Mouse (Mus musculus) heart, adult 9 months (tissue): ENCODE measurements around the gene 4921517D22Rik.
A peak's percentile ranks its signal among the peaks of the same experiment; 100 is the strongest.

Experiments used
- DNase-seq, 2 experiments: peaks; one replicate each; pipeline ENCODE4 v3.0.0; 2022; ENCODE audit warnings: low spot score in 2 of 2

The 4921517D22Rik gene

GRCm38 (mm10) chr13:59691478-59691877 lies 2.4 kb downstream of the 4921517D22Rik start:
- DNase-seq: no peak

- no peak for DNase-seq
Measured at GRCm38 (mm10) chr13:59690576-59690975, 3.3 kb downstream of the 4921517D22Rik start.

GRCm38 (mm10) chr13:59689843-59690242 lies 4.1 kb downstream of the 4921517D22Rik start:
- DNase-seq: no peak

GRCm38 (mm10) chr13:59689313-59689712 lies 4.6 kb downstream of the 4921517D22Rik start:
- DNase-seq: no peak

- peak in 1 of 2 experiments; percentile 19 for DNase-seq
Measured at GRCm38 (mm10) chr13:59688338-59688770, 5.6 kb downstream of the 4921517D22Rik start.

- DNase-seq: no peak
Measured at GRCm38 (mm10) chr13:59685236-59685635, 8.7 kb downstream of the 4921517D22Rik start.

- DNase-seq: no peak
Measured at GRCm38 (mm10) chr13:59682629-59683028, 11.3 kb downstream of the 4921517D22Rik start.

- no peak for DNase-seq
Measured at GRCm38 (mm10) chr13:59679908-59680307, 14.0 kb downstream of the 4921517D22Rik start.

GRCm38 (mm10) chr13:59679306-59679705 lies 14.6 kb downstream of the 4921517D22Rik start:
- DNase-seq: no peak

- no peak for DNase-seq
Measured at GRCm38 (mm10) chr13:59676316-59677229, 17.3 kb downstream of the 4921517D22Rik start.

GRCm38 (mm10) chr13:59675151-59676011 lies 18.5 kb downstream of the 4921517D22Rik start, which contains the start of gene Golm1:
Gene Golm1, minus strand, starts transcription at chr13:59675811.
- peak; percentile 38 to 52 for DNase-seq

GRCm38 (mm10) chr13:59674761-59675150 lies 19.2 kb downstream of the 4921517D22Rik start:
- DNase-seq: no peak

- no peak for DNase-seq
Measured at GRCm38 (mm10) chr13:59674215-59674614, 19.7 kb downstream of the 4921517D22Rik start.

GRCm38 (mm10) chr13:59673597-59673996 lies 20.3 kb downstream of the 4921517D22Rik start:
- no peak for DNase-seq

- no peak for DNase-seq
Measured at GRCm38 (mm10) chr13:59672248-59672647, 21.7 kb downstream of the 4921517D22Rik start.

GRCm38 (mm10) chr13:59671521-59671920 lies 22.4 kb downstream of the 4921517D22Rik start:
- no peak for DNase-seq

GRCm38 (mm10) chr13:59669946-59670345 lies 24.0 kb downstream of the 4921517D22Rik start:
- no peak for DNase-seq

GRCm38 (mm10) chr13:59668501-59669093 lies 25.3 kb downstream of the 4921517D22Rik start:
- peak; percentile 46 to 63 for DNase-seq

- DNase-seq: no peak
Measured at GRCm38 (mm10) chr13:59667763-59668162, 26.1 kb downstream of the 4921517D22Rik start.

- DNase-seq: no peak
Measured at GRCm38 (mm10) chr13:59663939-59664712, 29.8 kb downstream of the 4921517D22Rik start.

- no peak for DNase-seq
Measured at GRCm38 (mm10) chr13:59661966-59662365, 31.9 kb downstream of the 4921517D22Rik start.
